In genomic region chr6:96797451-96797850, GRCm38 (mm10) we compare ENCODE assay signal across 23 mouse cellular contexts.
"Had no signal": no experiment of that assay in that cellular context is flagged by ENCODE, and none has a peak within 500 bp of the region (broad histone marks: within the 10 kb centered on the region; RNA-seq: fewer than 3 reads in every experiment).

No protein-coding gene starts in this region.

- H3K4me3 ChIP-seq: heart, embryonic 10.5 days; heart, embryonic 12.5 days; hindbrain, embryonic 12.5 days; intestine, embryonic 15.5 days; limb, embryonic 13.5 days; limb, embryonic 15.5 days; liver, embryonic 12.5 days had no signal

- DNase-seq: gastrocnemius, postnatal 14 days; gastrocnemius, postnatal 36 days; heart, adult 18-20 months; heart, postnatal 10 days; kidney, adult 18-20 months; kidney, adult 8-10 months; kidney, postnatal 10 days; kidney, postnatal 25 days; kidney, postnatal 4 days; layer of hippocampus, adult 9-11 months; layer of hippocampus, postnatal 36 days; left cerebral cortex, postnatal 4 days had no signal

- ATAC-seq: hindbrain, embryonic 16.5 days; inflammation-experienced regulatory T-cells, adult 6 months; intestine, embryonic 15.5 days; intestine, postnatal 0 days; liver, embryonic 12.5 days had no signal

- H3K4me1 ChIP-seq: heart, embryonic 10.5 days; heart, embryonic 12.5 days; hindbrain, embryonic 12.5 days; intestine, embryonic 15.5 days; limb, embryonic 13.5 days; limb, embryonic 15.5 days; liver, embryonic 12.5 days had no signal

- H3K9me3 ChIP-seq: heart, embryonic 10.5 days; heart, embryonic 12.5 days; hindbrain, embryonic 12.5 days; intestine, embryonic 15.5 days; limb, embryonic 13.5 days; limb, embryonic 15.5 days; liver, embryonic 12.5 days had no signal

- H3K27ac ChIP-seq: heart, embryonic 10.5 days; hindbrain, embryonic 12.5 days; hindbrain, embryonic 14.5 days; intestine, embryonic 15.5 days; limb, embryonic 13.5 days; limb, embryonic 15.5 days; liver, embryonic 12.5 days had no signal

- H3K36me3 ChIP-seq: heart, embryonic 10.5 days; heart, embryonic 12.5 days; hindbrain, embryonic 12.5 days; intestine, embryonic 15.5 days; limb, embryonic 13.5 days; limb, embryonic 15.5 days; liver, embryonic 12.5 days had no signal

- H3K9ac ChIP-seq: heart, embryonic 12.5 days; hindbrain, embryonic 12.5 days; hindbrain, embryonic 14.5 days; intestine, embryonic 15.5 days; limb, embryonic 13.5 days; limb, embryonic 15.5 days; liver, embryonic 12.5 days had no signal

- H3K27me3 ChIP-seq: heart, embryonic 12.5 days; hindbrain, embryonic 12.5 days; intestine, embryonic 15.5 days; limb, embryonic 13.5 days; limb, embryonic 15.5 days; liver, embryonic 12.5 days had no signal

- H3K4me2 ChIP-seq: heart, embryonic 12.5 days; hindbrain, embryonic 12.5 days; hindbrain, embryonic 14.5 days; intestine, embryonic 15.5 days; limb, embryonic 13.5 days; limb, embryonic 15.5 days; liver, embryonic 12.5 days had no signal
